ENCODE assay signal across 26 mouse cellular contexts in genomic region chr2:180828086-180828485, GRCm38 (mm10). TPM values are rescaled to one million over a fixed set of nuclear protein-coding genes. Genes with fewer than 3 reads are reported as not detected.
DNase-seq lines count a peak whose midpoint lies in the region; ATAC-seq and TF ChIP-seq lines count a peak whose summit lies in the region.
"Had no signal": no experiment of that assay in that cellular context is flagged by ENCODE, and none has a peak within 500 bp of the region (broad histone marks: within the 10 kb centered on the region; RNA-seq: fewer than 3 reads in every experiment).

No protein-coding gene starts in this region.

- no peak for ATAC-seq in cerebellum, adult (ENCODE audit: insufficient number of reproducible peaks, low FRiP score, low TSS enrichment)
- ATAC-seq: activated CD4-positive, CD25-positive, alpha-beta regulatory T cell, adult 4 months; CD4-positive, CD25-positive, alpha-beta regulatory T cell, adult 4 months; forebrain, embryonic 14.5 days; forebrain, embryonic 16.5 days; Patski had no signal

- TF ChIP-seq POLR2A in cerebellum, adult 2 months (IDR thresholded peaks at IDR 0.05; ENCODE audit: borderline replicate concordance, insufficient read depth, low read length) = no peak

- WGBS in cerebellum, adult 2 months = 9% methylated on average over 2 of the region's 2 CpGs

- DNase-seq in cerebellum, adult 2 months = peak in 1 of 2 experiments; percentile 60
- DNase-seq in cerebellum, adult 8-10 months = no peak
- peak; percentile 32 to 42 for DNase-seq in cerebellum, postnatal 25 days
- DNase-seq in heart, postnatal 4 days = no peak
- DNase-seq: adrenal gland, adult 8-10 months; adrenal gland, postnatal 14 days; adrenal gland, postnatal 36 days; B cell, adult 2 months; cerebellum, adult 18-20 months; cerebellum, postnatal 36 days; embryo, embryonic 11 days had no signal

- H3K4me1 ChIP-seq in cerebellum, adult 2 months (ENCODE audit: control insufficient read depth, insufficient read depth, low read length) = peaks cover 43% of the 10 kb centered on the region
- H3K4me1 ChIP-seq: embryonic facial prominence, embryonic 13.5 days; embryonic facial prominence, embryonic 15.5 days had no signal

- H3K4me3 ChIP-seq in cerebellum, adult 2 months (replicated peaks; ENCODE audit: insufficient read depth, low read depth, low read length) = no peak overlapping the region
- H3K4me3 ChIP-seq: embryonic facial prominence, embryonic 13.5 days; embryonic facial prominence, embryonic 15.5 days; erythroblast, embryonic 14.5 days; forebrain, embryonic 10.5 days; forebrain, embryonic 12.5 days had no signal

- TF ChIP-seq CTCF in cerebellum, adult 2 months (IDR thresholded peaks at IDR 0.05; ENCODE audit: borderline replicate concordance, insufficient read depth, low read depth, low read length) = no peak

- H3K27me3 ChIP-seq in cerebellum, adult 2 months (ENCODE audit: control insufficient read depth, insufficient read depth, low read length) = no peaks in the 10 kb centered on the region
- H3K27me3 ChIP-seq: embryonic facial prominence, embryonic 15.5 days had no signal

- peak overlapping the region; percentile 49; the same call in 1 of the 2 replicates for H3K27ac ChIP-seq in cerebellum, adult 2 months (ENCODE audit: insufficient read depth, low read length)
- H3K27ac ChIP-seq: embryonic facial prominence, embryonic 13.5 days; embryonic facial prominence, embryonic 15.5 days; forebrain, embryonic 10.5 days; forebrain, embryonic 12.5 days had no signal

RNA-seq across cellular contexts. Expression of gene Bhlhe23, which starts 51.4 kb away (rescaled TPM):
- polyA plus RNA-seq in cerebellum, adult 2 months (2012; rRNA removed) = 0.06 TPM in 1 of 2 replicates, not detected in the other
- total RNA-seq in heart, postnatal 4 days (2021) = not detected
- total RNA-seq: adrenal gland, adult 18-20 months; adrenal gland, adult 8-10 months; adrenal gland, postnatal 14 days; adrenal gland, postnatal 36 days; CH12.LX; common myeloid progenitor, adult 5-6 weeks had no signal
- polyA plus RNA-seq: activated CD4-positive, CD25-positive, alpha-beta regulatory T cell, adult 4 months; CD4-positive, CD25-positive, alpha-beta regulatory T cell, adult 4 months; embryonic facial prominence, embryonic 13.5 days; embryonic facial prominence, embryonic 15.5 days; erythroblast, embryonic 14.5 days; G1E; Patski had no signal

Comparison
In these comparisons a context has a peak if more than half of its experiments do, and no peak if none do; other contexts are left out.
1. DNase-seq: peak in cerebellum, postnatal 25 days (2 of 2); none in cerebellum, adult 8-10 months (single experiment) and heart, postnatal 4 days (single experiment).